Mouse (Mus musculus) ES-E14 (cell line): ENCODE measurements around the gene Clec1b. TPM values are rescaled to one million over a fixed set of nuclear protein-coding genes. Genes with fewer than 3 reads are reported as not detected.

Experiments
- DNase-seq: peaks from one replicate; pipeline ENCODE4 v3.0.0-alpha.2; 2013; ENCODE audit warnings: low read depth, low spot score
- H3K27ac ChIP-seq: 2 replicates; pipeline ENCODE4 v1.5.1; 2012; ENCODE audit warnings: low read depth, mild to moderate bottlenecking, low read length, moderate library complexity, mixed read lengths; ENCODE audit not compliant: poor library complexity, insufficient read depth, severe bottlenecking
- H3K36me3 ChIP-seq: 2 replicates; pipeline ENCODE4 v1.6.1; 2012; ENCODE audit warnings: mild to moderate bottlenecking, low read length, moderate library complexity, mixed read lengths; ENCODE audit not compliant: control insufficient read depth, poor library complexity, insufficient read depth, severe bottlenecking
- H3K4me1 ChIP-seq, 2 experiments: fragments of 150-350 bp in 1 of 2; sonication (generic) in 1 of 2; 2 replicates each; pipeline ENCODE4 v1.6.1; 2012; ENCODE audit warnings: low read length in 2 of 2, mild to moderate bottlenecking in 1 of 2, mixed read lengths in 1 of 2; ENCODE audit not compliant: control insufficient read depth in 2 of 2, insufficient read depth in 2 of 2, poor library complexity in 1 of 2
- H3K4me3 ChIP-seq, 2 experiments: fragments of 150-350 bp in 1 of 2; sonication (generic) in 1 of 2; 2 replicates each; pipeline ENCODE4 v1.5.1; 2012; ENCODE audit warnings: low read length in 2 of 2, low read depth in 1 of 2, mild to moderate bottlenecking in 1 of 2, mixed read lengths in 1 of 2; ENCODE audit not compliant: insufficient read depth in 1 of 2, poor library complexity in 1 of 2, severe bottlenecking in 1 of 2
- H3K9ac ChIP-seq: 2 replicates; pipeline ENCODE4 v1.6.1; 2012; ENCODE audit warnings: low read depth, mild to moderate bottlenecking, low read length, mixed read lengths; ENCODE audit not compliant: poor library complexity, insufficient read depth, severe bottlenecking
- H3K9me3 ChIP-seq: fragments of 150-350 bp; sonication (generic); 2 replicates; pipeline ENCODE4 v1.6.1; 2012; ENCODE audit warnings: low read depth, mild to moderate bottlenecking, low read length; ENCODE audit not compliant: control insufficient read depth, insufficient read depth
- CHD2 ChIP-seq: IDR thresholded peaks from 2 replicates; pipeline ENCODE4 v1.6.1; 2014; ENCODE audit warnings: mild to moderate bottlenecking, low read depth, low read length, inconsistent platforms
- HCFC1 ChIP-seq: IDR thresholded peaks from 2 replicates; pipeline ENCODE4 v1.6.1; 2012; ENCODE audit warnings: low read length, inconsistent platforms, borderline replicate concordance; ENCODE audit not compliant: insufficient read depth
- MAFK ChIP-seq: IDR thresholded peaks from 2 replicates; pipeline ENCODE4 v1.6.1; 2014; ENCODE audit warnings: mild to moderate bottlenecking, low read depth, low read length, inconsistent platforms; ENCODE audit not compliant: insufficient read depth
- ZC3H11A ChIP-seq: IDR thresholded peaks from 2 replicates; pipeline ENCODE4 v1.6.1; 2012; ENCODE audit warnings: low read depth, mild to moderate bottlenecking, inconsistent platforms, low read length, borderline replicate concordance
- ZNF384 ChIP-seq: IDR thresholded peaks from 2 replicates; pipeline ENCODE4 v1.6.1; 2012; ENCODE audit warnings: low read depth, low read length, inconsistent platforms
- in situ Hi-C, 2 experiments: fragments of 600-800 bp; cut with MboI; formaldehyde crosslinking; loops; one replicate each; pipeline ENCODE4 v1.15.1; 2025; ENCODE audit warnings: low sequenced_read_pairs in 2 of 2, inconsistent platforms in 1 of 2; ENCODE audit not compliant: unreplicated experiment in 2 of 2
- total RNA-seq: library from RNA; depleted of rRNA; stranded (reverse); fragments of 300-350 nt; gene quantifications from 2 replicates; pipeline ENCODE4 v1.2.3, GENCODE M21; 2012; rRNA removed

The Clec1b gene
- total RNA-seq, 1 experiment, result not detected

- Histone ChIP-seq H3K27ac (no peak within 1 kb of the TSS), H3K4me1 (no peaks in the 10 kb centered on the region), H3K36me3 (no peaks in the 10 kb centered on the region), H3K9ac (no peak within 1 kb of the TSS), H3K9me3 (no peaks in the 10 kb centered on the region), H3K4me3 (no peak within 1 kb of the TSS)
- no peak for DNase-seq
- in situ Hi-C loops, result no loop called here
- no peak for TF ChIP-seq ZNF384
- TF ChIP-seq MAFK, result no peak
- TF ChIP-seq HCFC1, result no peak
- no peak for TF ChIP-seq ZC3H11A
- TF ChIP-seq CHD2, result no peak
Measured at GRCm38 (mm10) chr6:129451411-129452039, 54.4 kb downstream of the Clec1b start, which contains the start of gene Clec1a. TSS of gene Clec1a (minus strand) at chr6:129452000.

Other genes starting within 250 kb of the Clec1b start
- gene Clec2d, start 216.7 kb upstream of the Clec1b start, total RNA-seq, result 0.40 and 0.42 TPM in 2 replicates
- gene Cd69, start 121.9 kb upstream of the Clec1b start, total RNA-seq, result 0.49 TPM in 1 of 2 replicates, not detected in the other
- gene 4922502D21Rik, start 65.5 kb upstream of the Clec1b start, total RNA-seq, result not detected in 2 replicates
- gene Clec12a, start 54.6 kb upstream of the Clec1b start, total RNA-seq, result not detected in 2 replicates
- gene Clec12b, start 11.4 kb upstream of the Clec1b start, total RNA-seq, result not detected in 2 replicates
- not detected in 2 replicates for gene Clec9a, start 11.6 kb downstream of the Clec1b start, total RNA-seq
- gene Clec1a, start 54.7 kb downstream of the Clec1b start, total RNA-seq, result not detected in 2 replicates
- gene Olr1, start 109.9 kb downstream of the Clec1b start, total RNA-seq, result 0.45 TPM in 1 of 2 replicates, not detected in the other
- gene Tmem52b, start 115.3 kb downstream of the Clec1b start, total RNA-seq, result not detected in 2 replicates
- gene Gabarapl1, start 135.9 kb downstream of the Clec1b start, total RNA-seq, result 14.7 and 25.6 TPM in 2 replicates
- not detected in 2 replicates for gene Klre1, start 180.6 kb downstream of the Clec1b start, total RNA-seq
- not detected in 2 replicates for gene Klrd1, start 194.5 kb downstream of the Clec1b start, total RNA-seq
- gene Klrk1, start 226.6 kb downstream of the Clec1b start, total RNA-seq, result not detected in 2 replicates
- gene Klrc3, start 246.0 kb downstream of the Clec1b start, total RNA-seq, result not detected in 2 replicates